Mouse (Mus musculus) bone marrow, adult 2 months (tissue): ENCODE results near the gene Tymp. TPM values are rescaled to one million over a fixed set of nuclear protein-coding genes. Genes with fewer than 3 reads are reported as not detected.

Source experiments
- H3K27ac ChIP-seq: fragments of 200-500 bp; 2 replicates; pipeline ENCODE4 v1.5.1; 2012; ENCODE audit warnings: low read depth, mild to moderate bottlenecking, control low read depth, inconsistent platforms, low read length; ENCODE audit not compliant: control insufficient read depth, poor library complexity, insufficient read depth
- H3K4me1 ChIP-seq: fragments of 200-500 bp; 2 replicates; pipeline ENCODE4 v1.6.1; 2011; ENCODE audit warnings: low read length; ENCODE audit not compliant: control insufficient read depth, insufficient read depth
- H3K4me3 ChIP-seq: fragments of 200-500 bp; replicated peaks from 2 replicates; pipeline ENCODE3; 2011; ENCODE audit warnings: mild to moderate bottlenecking, low read depth, low read length, control low read depth; ENCODE audit not compliant: control insufficient read depth
- CTCF ChIP-seq: fragments of 200-500 bp; IDR thresholded peaks from 2 replicates; pipeline ENCODE4 v1.5.1; 2011; ENCODE audit warnings: low read length, control low read depth; ENCODE audit not compliant: control insufficient read depth, insufficient read depth
- POLR2A ChIP-seq: fragments of 200-500 bp; IDR thresholded peaks from 2 replicates; pipeline ENCODE4 v1.6.1; 2011; ENCODE audit warnings: low read depth, mild to moderate bottlenecking, control low read depth, low read length, borderline replicate concordance; ENCODE audit not compliant: control insufficient read depth
- WGBS: fragments of 180-500 bp; shearing (Covaris S2); methylation state at CpG from one replicate; pipeline ENCODE4 v1.1.7; 2018; 5-methylcytosine and 5-hydroxymethylcytosine counted together
- polyA plus RNA-seq: library from polyadenylated mRNA; stranded (reverse); fragments of >200 nt; gene quantifications from 2 replicates; pipeline ENCODE4 v1.2.4, GENCODE M21; 2011; ENCODE audit warnings: low replicate concordance; ENCODE audit not compliant: missing spikeins, insufficient read depth, insufficient read length

The Tymp gene
- polyA plus RNA-seq, 1 experiment, result not detected

DNA sequence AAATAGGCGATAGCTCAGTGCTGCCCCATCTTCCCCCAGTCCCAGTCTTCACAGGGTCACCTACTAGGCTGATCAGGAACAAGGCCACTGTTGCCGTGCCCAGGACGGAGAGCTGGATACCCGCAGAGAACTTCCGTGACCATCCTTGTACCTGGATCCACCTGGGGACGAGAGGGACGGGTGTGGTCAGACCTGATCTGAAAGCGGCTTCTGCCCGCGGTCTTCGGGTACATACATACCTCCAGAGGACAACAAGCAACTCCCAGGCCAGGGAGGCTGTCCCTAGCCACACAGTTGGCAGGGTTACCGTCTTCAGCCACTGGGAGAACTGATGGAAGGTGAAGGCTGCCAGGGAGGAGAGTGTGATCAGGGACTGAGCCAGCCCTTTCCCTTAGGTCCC, 24.0 kb downstream of the Tymp start:
- Histone ChIP-seq H3K4me1 (no peaks in the 10 kb centered on the region), H3K4me3 (no peak overlapping the region), H3K27ac (no peak overlapping the region)
- TF ChIP-seq CTCF (no peak), POLR2A (no peak)
- WGBS, result 96% methylated on average over 12 of the region's 12 CpGs

- Histone ChIP-seq H3K27ac (no peak overlapping the region), H3K4me3 (no peak overlapping the region), H3K4me1 (no peaks in the 10 kb centered on the region)
- TF ChIP-seq CTCF (no peak), POLR2A (no peak)
- WGBS, result 92% methylated on average over 14 of the region's 14 CpGs
Observed at GRCm38 (mm10) chr15:89352054-89352453, 24.8 kb downstream of the Tymp start.

GRCm38 (mm10) chr15:89351302-89351701, 25.5 kb downstream of the Tymp start:
- no peak overlapping the region; the same call in 1 of the 2 replicates for H3K27ac ChIP-seq
- no peak for TF ChIP-seq POLR2A
- TF ChIP-seq CTCF, result no peak
- no peaks in the 10 kb centered on the region for H3K4me1 ChIP-seq
- WGBS, result 88% methylated on average over 15 of the region's 15 CpGs
- H3K4me3 ChIP-seq, result no peak overlapping the region

- WGBS, result 92% methylated on average over 5 of the region's 5 CpGs
- H3K27ac ChIP-seq, result no peak overlapping the region
- H3K4me3 ChIP-seq, result no peak overlapping the region
- TF ChIP-seq POLR2A (no peak), CTCF (no peak)
- H3K4me1 ChIP-seq, result no peaks in the 10 kb centered on the region
Observed at GRCm38 (mm10) chr15:89350447-89350846, 26.4 kb downstream of the Tymp start.

- no peak for TF ChIP-seq CTCF
- TF ChIP-seq POLR2A, result no peak
- H3K4me1 ChIP-seq, result peaks cover 4% of the 10 kb centered on the region
- no peak overlapping the region for H3K4me3 ChIP-seq
- H3K27ac ChIP-seq, result no peak overlapping the region
- WGBS, result 63% methylated on average over 3 of the region's 3 CpGs
Observed at GRCm38 (mm10) chr15:89343325-89343724, 33.5 kb downstream of the Tymp start.

- Histone ChIP-seq H3K27ac (no peak overlapping the region), H3K4me3 (no peak overlapping the region), H3K4me1 (peaks cover 4% of the 10 kb centered on the region)
- 69% methylated on average over 1 of the region's 1 CpGs for WGBS
- no peak for TF ChIP-seq POLR2A
- no peak for TF ChIP-seq CTCF
Observed at GRCm38 (mm10) chr15:89341678-89342077, 35.2 kb downstream of the Tymp start.

DNA sequence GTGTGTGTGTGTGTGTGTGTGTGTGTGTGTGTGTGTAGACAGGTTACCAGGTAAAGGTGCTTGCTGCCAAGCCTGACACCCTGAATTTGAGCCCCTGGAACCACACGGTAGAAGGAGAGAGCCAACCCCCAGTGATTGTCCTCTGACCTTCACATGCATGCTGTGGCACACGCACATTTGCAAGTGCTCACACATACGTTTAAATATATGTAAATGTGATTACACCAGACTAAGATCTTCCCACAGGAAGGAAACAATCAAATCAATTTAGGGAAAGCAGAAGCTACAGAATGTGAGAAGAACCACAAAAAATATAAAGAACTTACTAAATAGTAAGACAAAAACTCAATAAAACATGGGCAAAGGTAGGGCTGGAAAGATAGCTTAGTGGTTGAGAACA, 36.7 kb downstream of the Tymp start:
- H3K4me1 ChIP-seq, result peaks cover 4% of the 10 kb centered on the region
- peak overlapping the region; percentile 38; the same call in 1 of the 2 replicates for H3K27ac ChIP-seq
- H3K4me3 ChIP-seq, result no peak overlapping the region
- TF ChIP-seq POLR2A, result no peak
- 4% methylated on average over 3 of the region's 3 CpGs for WGBS

GRCm38 (mm10) chr15:89339696-89340095, 37.1 kb downstream of the Tymp start:
- Histone ChIP-seq H3K4me3 (no peak overlapping the region), H3K4me1 (peaks cover 4% of the 10 kb centered on the region), H3K27ac (peak overlapping the region; percentile 38; the same call in 1 of the 2 replicates)
- TF ChIP-seq POLR2A, result no peak
- no peak for TF ChIP-seq CTCF
- WGBS, result 13% methylated on average over 2 of the region's 2 CpGs

DNA sequence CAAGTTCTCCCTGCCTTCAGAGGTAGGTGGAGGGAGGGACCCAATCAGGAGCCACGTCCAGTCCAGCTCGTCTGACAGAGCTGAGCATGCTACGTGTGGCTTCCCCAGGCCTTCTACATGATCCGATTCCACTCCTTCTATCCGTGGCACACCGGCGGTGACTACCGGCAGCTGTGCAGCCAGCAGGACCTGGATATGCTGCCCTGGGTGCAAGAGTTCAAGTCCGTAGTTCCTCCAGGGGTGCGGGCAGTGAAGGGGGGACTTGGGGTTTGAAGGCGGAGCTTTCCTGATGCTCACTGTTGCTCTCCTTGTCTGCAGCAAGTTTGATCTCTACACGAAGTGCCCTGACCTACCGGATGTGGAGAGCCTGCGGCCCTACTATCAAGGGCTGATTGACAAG, 40.4 kb downstream of the Tymp start:
- WGBS, result 83% methylated on average over 14 of the region's 14 CpGs
- H3K4me1 ChIP-seq, result peaks cover 4% of the 10 kb centered on the region
- no peak overlapping the region for H3K27ac ChIP-seq
- no peak for TF ChIP-seq CTCF
- no peak for TF ChIP-seq POLR2A
- no peak overlapping the region for H3K4me3 ChIP-seq
